Mouse (Mus musculus): Measurements from ENCODE around the gene Rdx. TPM values are rescaled to one million over a fixed set of nuclear protein-coding genes. Genes with fewer than 3 reads are reported as not detected.

The Rdx gene
- polyA plus RNA-seq, 1 experiment: 49.5 TPM

GRCm38 (mm10) chr9:52046686-52047085, 287 bp upstream of the Rdx start:
- WGBS: 59% methylated on average over 5 of the region's 5 CpGs
- no peaks in the 10 kb centered on the region for H3K27me3 ChIP-seq (ENCODE audit: control insufficient read depth, insufficient read depth, low read length)
- no peak overlapping the region for H3K27ac ChIP-seq (ENCODE audit: insufficient read depth, low read length)
- DNase-seq: no peak
- H3K4me3 ChIP-seq (replicated peaks; ENCODE audit: insufficient read depth, low read depth, low read length): no peak overlapping the region
- H3K4me1 ChIP-seq (ENCODE audit: control insufficient read depth, insufficient read depth, low read length): no peaks in the 10 kb centered on the region; the same call in 1 of the 2 replicates
- TF ChIP-seq POLR2A (IDR thresholded peaks at IDR 0.05; ENCODE audit: borderline replicate concordance, insufficient read depth, low read length) (no peak), CTCF (IDR thresholded peaks at IDR 0.05; ENCODE audit: borderline replicate concordance, insufficient read depth, low read depth, low read length) (no peak)

- peak; percentile 80 to 84 for DNase-seq
- TF ChIP-seq CTCF (IDR thresholded peaks at IDR 0.05; ENCODE audit: borderline replicate concordance, insufficient read depth, low read depth, low read length) (no peak), POLR2A (IDR thresholded peaks at IDR 0.05; ENCODE audit: borderline replicate concordance, insufficient read depth, low read length) (no peak)
- H3K4me3 ChIP-seq (replicated peaks; ENCODE audit: insufficient read depth, low read depth, low read length): peak overlapping the region; percentile 67
- WGBS: under 1% methylated on average over 103 of the region's 118 CpGs
- no peaks in the 10 kb centered on the region for H3K27me3 ChIP-seq (ENCODE audit: control insufficient read depth, insufficient read depth, low read length)
- peak overlapping the region; percentile 99 for H3K27ac ChIP-seq (ENCODE audit: insufficient read depth, low read length)
- no peaks in the 10 kb centered on the region; the same call in 1 of the 2 replicates for H3K4me1 ChIP-seq (ENCODE audit: control insufficient read depth, insufficient read depth, low read length)
These were observed 1.1 kb downstream of the Rdx start for GRCm38 (mm10) chr9:52047821-52048649.

- Histone ChIP-seq H3K4me1 (ENCODE audit: control insufficient read depth, insufficient read depth, low read length) (no peaks in the 10 kb centered on the region; the same call in 1 of the 2 replicates), H3K4me3 (replicated peaks; ENCODE audit: insufficient read depth, low read depth, low read length) (peak overlapping the region; percentile 67), H3K27me3 (ENCODE audit: control insufficient read depth, insufficient read depth, low read length) (no peaks in the 10 kb centered on the region), H3K27ac (ENCODE audit: insufficient read depth, low read length) (peak overlapping the region; percentile 99; the same call in 1 of the 2 replicates)
- TF ChIP-seq POLR2A (IDR thresholded peaks at IDR 0.05; ENCODE audit: borderline replicate concordance, insufficient read depth, low read length) (no peak), CTCF (IDR thresholded peaks at IDR 0.05; ENCODE audit: borderline replicate concordance, insufficient read depth, low read depth, low read length) (no peak)
- DNase-seq: peak in 1 of 2 experiments; percentile 55
- under 1% methylated on average over 60 of the region's 60 CpGs for WGBS
These were observed 1.7 kb downstream of the Rdx start for GRCm38 (mm10) chr9:52048650-52049081.

- Histone ChIP-seq H3K4me1 (ENCODE audit: control insufficient read depth, insufficient read depth, low read length) (no peaks in the 10 kb centered on the region; the same call in 1 of the 2 replicates), H3K27me3 (ENCODE audit: control insufficient read depth, insufficient read depth, low read length) (no peaks in the 10 kb centered on the region), H3K4me3 (replicated peaks; ENCODE audit: insufficient read depth, low read depth, low read length) (peak overlapping the region; percentile 67), H3K27ac (ENCODE audit: insufficient read depth, low read length) (no peak overlapping the region)
- 11% methylated on average over 3 of the region's 3 CpGs for WGBS
- DNase-seq: no peak
- TF ChIP-seq CTCF (IDR thresholded peaks at IDR 0.05; ENCODE audit: borderline replicate concordance, insufficient read depth, low read depth, low read length) (no peak), POLR2A (IDR thresholded peaks at IDR 0.05; ENCODE audit: borderline replicate concordance, insufficient read depth, low read length) (no peak)
These were observed 2.6 kb downstream of the Rdx start for GRCm38 (mm10) chr9:52049605-52050004.

- Histone ChIP-seq H3K4me1 (ENCODE audit: control insufficient read depth, insufficient read depth, low read length) (no peaks in the 10 kb centered on the region; the same call in 1 of the 2 replicates), H3K27ac (ENCODE audit: insufficient read depth, low read length) (no peak overlapping the region), H3K27me3 (ENCODE audit: control insufficient read depth, insufficient read depth, low read length) (no peaks in the 10 kb centered on the region), H3K4me3 (replicated peaks; ENCODE audit: insufficient read depth, low read depth, low read length) (no peak overlapping the region)
- no peak for DNase-seq
- 48% methylated on average over 2 of the region's 2 CpGs for WGBS
- no peak for TF ChIP-seq POLR2A (IDR thresholded peaks at IDR 0.05; ENCODE audit: borderline replicate concordance, insufficient read depth, low read length)
- TF ChIP-seq CTCF (IDR thresholded peaks at IDR 0.05; ENCODE audit: borderline replicate concordance, insufficient read depth, low read depth, low read length): no peak
These were observed 3.4 kb downstream of the Rdx start for GRCm38 (mm10) chr9:52050361-52050760.

GRCm38 (mm10) chr9:52052221-52052620, 5.2 kb downstream of the Rdx start:
- no peak for DNase-seq
- H3K4me3 ChIP-seq (replicated peaks; ENCODE audit: insufficient read depth, low read depth, low read length): no peak overlapping the region
- TF ChIP-seq POLR2A (IDR thresholded peaks at IDR 0.05; ENCODE audit: borderline replicate concordance, insufficient read depth, low read length) (no peak), CTCF (IDR thresholded peaks at IDR 0.05; ENCODE audit: borderline replicate concordance, insufficient read depth, low read depth, low read length) (no peak)
- 94% methylated on average over 1 of the region's 1 CpGs for WGBS
- no peak overlapping the region for H3K27ac ChIP-seq (ENCODE audit: insufficient read depth, low read length)
- no peaks in the 10 kb centered on the region; the same call in 1 of the 2 replicates for H3K4me1 ChIP-seq (ENCODE audit: control insufficient read depth, insufficient read depth, low read length)
- H3K27me3 ChIP-seq (ENCODE audit: control insufficient read depth, insufficient read depth, low read length): no peaks in the 10 kb centered on the region

- peaks cover 3% of the 10 kb centered on the region; the same call in 1 of the 2 replicates for H3K4me1 ChIP-seq (ENCODE audit: control insufficient read depth, insufficient read depth, low read length)
- no peak overlapping the region for H3K27ac ChIP-seq (ENCODE audit: insufficient read depth, low read length)
- H3K27me3 ChIP-seq (ENCODE audit: control insufficient read depth, insufficient read depth, low read length): no peaks in the 10 kb centered on the region
- H3K4me3 ChIP-seq (replicated peaks; ENCODE audit: insufficient read depth, low read depth, low read length): no peak overlapping the region
- 77% methylated on average over 3 of the region's 3 CpGs for WGBS
- DNase-seq: no peak
- no peak for TF ChIP-seq POLR2A (IDR thresholded peaks at IDR 0.05; ENCODE audit: borderline replicate concordance, insufficient read depth, low read length)
- TF ChIP-seq CTCF (IDR thresholded peaks at IDR 0.05; ENCODE audit: borderline replicate concordance, insufficient read depth, low read depth, low read length): no peak
These were observed 8.3 kb downstream of the Rdx start for GRCm38 (mm10) chr9:52055313-52055712.

- TF ChIP-seq CTCF (IDR thresholded peaks at IDR 0.05; ENCODE audit: borderline replicate concordance, insufficient read depth, low read depth, low read length): no peak
- no peak for TF ChIP-seq POLR2A (IDR thresholded peaks at IDR 0.05; ENCODE audit: borderline replicate concordance, insufficient read depth, low read length)
- no peak for DNase-seq
- WGBS: 50% methylated on average over 2 of the region's 2 CpGs
- Histone ChIP-seq H3K27ac (ENCODE audit: insufficient read depth, low read length) (no peak overlapping the region), H3K4me1 (ENCODE audit: control insufficient read depth, insufficient read depth, low read length) (peaks cover 3% of the 10 kb centered on the region; the same call in 1 of the 2 replicates), H3K4me3 (replicated peaks; ENCODE audit: insufficient read depth, low read depth, low read length) (no peak overlapping the region), H3K27me3 (ENCODE audit: control insufficient read depth, insufficient read depth, low read length) (no peaks in the 10 kb centered on the region; the same call in 1 of the 2 replicates)
These were observed 12.8 kb downstream of the Rdx start for GRCm38 (mm10) chr9:52059788-52060187.
